Mouse (Mus musculus): ENCODE measurements around the gene Itih2. TPM values are rescaled to one million over a fixed set of nuclear protein-coding genes. Genes with fewer than 3 reads are reported as not detected.

Itih2 gene
- polyA plus RNA-seq, 1 experiment from 2014 or later: 0.12 TPM

DNA sequence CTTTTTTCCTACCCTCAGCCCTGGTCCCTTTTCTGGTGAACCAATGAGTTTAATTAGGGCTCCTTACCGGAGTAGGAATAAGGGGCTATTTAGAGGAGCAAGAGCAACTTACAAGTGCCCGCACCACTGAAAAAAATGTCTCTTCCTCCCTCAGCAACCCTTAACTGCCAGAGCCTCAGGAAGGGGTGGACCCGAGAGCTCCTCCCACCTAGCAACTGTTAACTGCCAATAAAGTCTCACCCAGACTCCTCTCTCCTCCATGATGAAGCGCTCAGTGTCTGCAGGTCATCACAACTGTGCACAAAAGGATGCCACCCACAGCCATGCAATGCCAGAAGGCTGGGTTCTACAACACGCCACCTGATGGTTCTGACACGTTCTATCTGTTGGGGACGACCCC is 59.4 kb downstream of the Itih2 start:
- Histone ChIP-seq H3K36me3 (ENCODE audit: control insufficient read depth, insufficient read depth, low read length) (peaks cover 7% of the 10 kb centered on the region; the same call in 1 of the 2 replicates), H3K9me3 (ENCODE audit: control insufficient read depth, low read length) (no peaks in the 10 kb centered on the region), H3K27ac (ENCODE audit: low read depth, low read length) (no peak overlapping the region), H3K4me3 (ENCODE audit: low read depth, low read length) (no peak overlapping the region), H3K9ac (ENCODE audit: low read length) (no peak overlapping the region), H3K4me1 (ENCODE audit: control insufficient read depth, insufficient read depth, low read length) (no peaks in the 10 kb centered on the region), H3K27me3 (ENCODE audit: control insufficient read depth, insufficient read depth, low read length) (no peaks in the 10 kb centered on the region), H3K4me2 (no peak overlapping the region)
- 94% methylated on average over 7 of the region's 7 CpGs for WGBS
- ATAC-seq (ENCODE audit: low FRiP score) (no peak), DNase-seq (ENCODE audit: low spot score, missing footprints) (no peak)

DNA sequence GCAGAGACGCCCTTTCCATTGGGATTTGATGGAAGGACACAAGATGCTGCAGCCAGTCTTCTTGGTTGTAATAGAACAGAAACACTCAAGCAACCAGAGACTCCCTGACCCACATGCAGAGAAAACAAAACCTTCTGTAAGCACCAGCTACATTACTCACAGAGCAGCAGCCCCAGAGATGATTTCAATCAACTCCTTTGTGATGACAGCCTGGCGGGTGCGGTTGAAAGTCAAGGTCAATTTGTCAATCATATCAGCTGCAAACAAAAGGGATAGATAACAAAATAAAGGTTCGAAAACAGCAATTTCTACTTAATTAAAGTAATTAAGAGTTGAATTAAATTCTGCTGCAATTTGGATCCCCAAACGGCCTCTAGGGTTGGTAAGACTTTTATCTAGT is 72.4 kb downstream of the Itih2 start:
- no peak overlapping the region for H3K27ac ChIP-seq (ENCODE audit: low read depth, low read length)
- WGBS: 89% methylated on average over 5 of the region's 5 CpGs
- H3K9ac ChIP-seq (ENCODE audit: low read length): no peak overlapping the region
- no peak for DNase-seq (ENCODE audit: low spot score, missing footprints)
- no peak overlapping the region for H3K4me3 ChIP-seq (ENCODE audit: low read depth, low read length)
- H3K36me3 ChIP-seq (ENCODE audit: control insufficient read depth, insufficient read depth, low read length): peaks cover 14% of the 10 kb centered on the region; the same call in 1 of the 2 replicates
- no peaks in the 10 kb centered on the region for H3K4me1 ChIP-seq (ENCODE audit: control insufficient read depth, insufficient read depth, low read length)
- H3K9me3 ChIP-seq (ENCODE audit: control insufficient read depth, low read length): no peaks in the 10 kb centered on the region
- no peaks in the 10 kb centered on the region for H3K27me3 ChIP-seq (ENCODE audit: control insufficient read depth, insufficient read depth, low read length)
- H3K4me2 ChIP-seq: no peak overlapping the region
- ATAC-seq (ENCODE audit: low FRiP score): no peak

DNA sequence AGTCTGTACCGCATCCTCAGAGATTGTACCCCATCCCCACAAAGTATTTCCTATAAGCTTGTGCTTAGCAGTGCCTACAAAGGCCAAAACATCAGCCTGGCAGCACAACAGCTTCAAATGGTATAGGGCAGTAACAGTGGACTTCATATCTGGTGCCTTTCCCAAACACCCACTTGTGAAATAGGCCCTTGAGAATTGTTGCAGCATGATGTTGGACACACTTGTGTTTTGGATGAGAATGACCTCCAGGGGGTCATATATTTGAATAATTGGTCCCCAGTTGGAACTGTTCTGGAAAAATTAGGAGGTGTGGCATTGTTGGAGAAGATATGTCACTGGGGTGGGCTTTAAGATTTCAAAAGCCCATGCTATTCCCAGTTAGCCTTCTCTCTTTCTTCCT is 79.2 kb downstream of the Itih2 start:
- Histone ChIP-seq H3K4me2 (no peak overlapping the region), H3K4me1 (ENCODE audit: control insufficient read depth, insufficient read depth, low read length) (peaks cover 9% of the 10 kb centered on the region), H3K27me3 (ENCODE audit: control insufficient read depth, insufficient read depth, low read length) (no peaks in the 10 kb centered on the region), H3K9ac (ENCODE audit: low read length) (no peak overlapping the region), H3K9me3 (ENCODE audit: control insufficient read depth, low read length) (no peaks in the 10 kb centered on the region), H3K4me3 (ENCODE audit: low read depth, low read length) (no peak overlapping the region), H3K27ac (ENCODE audit: low read depth, low read length) (no peak overlapping the region), H3K36me3 (ENCODE audit: control insufficient read depth, insufficient read depth, low read length) (peaks cover 6% of the 10 kb centered on the region; the same call in 1 of the 2 replicates)
- no peak for ATAC-seq (ENCODE audit: low FRiP score)
- WGBS: 90% methylated on average over 1 of the region's 1 CpGs
- no peak for DNase-seq (ENCODE audit: low spot score, missing footprints)

DNA sequence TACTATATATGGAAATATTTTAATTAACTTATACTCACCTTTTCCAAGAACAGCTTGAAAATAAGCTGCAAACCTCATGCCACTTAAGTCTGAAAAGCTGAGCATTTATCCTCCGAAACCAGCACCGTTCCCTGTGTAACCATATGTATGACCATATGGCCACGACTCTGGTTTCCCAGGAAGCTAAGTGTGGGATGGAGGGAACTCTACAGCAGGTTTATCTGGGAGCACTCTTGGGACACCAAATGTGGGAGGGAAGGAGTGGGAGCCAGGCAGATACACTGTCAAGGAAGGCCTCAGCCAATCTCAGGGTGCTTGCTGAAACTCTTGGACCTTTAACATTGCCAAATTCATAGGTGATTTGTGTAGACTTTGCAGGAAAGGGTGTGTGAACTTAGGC is 80.3 kb downstream of the Itih2 start:
- Histone ChIP-seq H3K4me2 (no peak overlapping the region), H3K9me3 (ENCODE audit: control insufficient read depth, low read length) (no peaks in the 10 kb centered on the region), H3K4me1 (ENCODE audit: control insufficient read depth, insufficient read depth, low read length) (peaks cover 11% of the 10 kb centered on the region), H3K4me3 (ENCODE audit: low read depth, low read length) (no peak overlapping the region), H3K27me3 (ENCODE audit: control insufficient read depth, insufficient read depth, low read length) (no peaks in the 10 kb centered on the region), H3K36me3 (ENCODE audit: control insufficient read depth, insufficient read depth, low read length) (peaks cover 4% of the 10 kb centered on the region; the same call in 1 of the 2 replicates), H3K9ac (ENCODE audit: low read length) (no peak overlapping the region), H3K27ac (ENCODE audit: low read depth, low read length) (no peak overlapping the region)
- WGBS: 92% methylated on average over 3 of the region's 3 CpGs
- no peak for DNase-seq (ENCODE audit: low spot score, missing footprints)
- no peak for ATAC-seq (ENCODE audit: low FRiP score)

DNA sequence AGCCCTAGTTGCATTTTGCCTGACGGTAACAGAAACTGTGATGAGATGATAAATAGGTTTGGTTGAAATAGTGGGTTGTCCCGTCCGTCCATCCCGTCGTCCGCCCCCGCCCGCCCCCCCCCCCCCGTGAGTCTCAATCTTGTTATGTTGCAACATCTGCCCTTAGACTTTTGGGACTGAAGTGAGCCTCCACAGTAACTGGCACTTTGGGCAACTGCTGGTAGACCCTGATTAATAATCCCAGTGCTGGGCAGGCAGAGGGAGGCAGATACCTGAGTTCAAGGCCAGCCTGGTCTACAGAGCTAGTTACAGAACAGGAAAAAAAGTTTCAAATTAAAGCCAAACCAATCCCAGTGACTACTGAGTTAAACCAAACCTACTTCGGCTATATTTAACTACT is 81.7 kb downstream of the Itih2 start:
- no peaks in the 10 kb centered on the region for H3K9me3 ChIP-seq (ENCODE audit: control insufficient read depth, low read length)
- H3K27ac ChIP-seq (ENCODE audit: low read depth, low read length): no peak overlapping the region
- H3K9ac ChIP-seq (ENCODE audit: low read length): peak overlapping the region; percentile 80; the same call in 1 of the 2 replicates
- no peaks in the 10 kb centered on the region for H3K36me3 ChIP-seq (ENCODE audit: control insufficient read depth, insufficient read depth, low read length)
- DNase-seq (ENCODE audit: low spot score, missing footprints): no peak
- H3K4me3 ChIP-seq (ENCODE audit: low read depth, low read length): peak overlapping the region; percentile 77
- peak overlapping the region; percentile 68 for H3K4me2 ChIP-seq
- H3K27me3 ChIP-seq (ENCODE audit: control insufficient read depth, insufficient read depth, low read length): no peaks in the 10 kb centered on the region
- ATAC-seq (ENCODE audit: low FRiP score): no peak
- 19% methylated on average over 10 of the region's 10 CpGs for WGBS
- peaks cover 11% of the 10 kb centered on the region for H3K4me1 ChIP-seq (ENCODE audit: control insufficient read depth, insufficient read depth, low read length)

DNA sequence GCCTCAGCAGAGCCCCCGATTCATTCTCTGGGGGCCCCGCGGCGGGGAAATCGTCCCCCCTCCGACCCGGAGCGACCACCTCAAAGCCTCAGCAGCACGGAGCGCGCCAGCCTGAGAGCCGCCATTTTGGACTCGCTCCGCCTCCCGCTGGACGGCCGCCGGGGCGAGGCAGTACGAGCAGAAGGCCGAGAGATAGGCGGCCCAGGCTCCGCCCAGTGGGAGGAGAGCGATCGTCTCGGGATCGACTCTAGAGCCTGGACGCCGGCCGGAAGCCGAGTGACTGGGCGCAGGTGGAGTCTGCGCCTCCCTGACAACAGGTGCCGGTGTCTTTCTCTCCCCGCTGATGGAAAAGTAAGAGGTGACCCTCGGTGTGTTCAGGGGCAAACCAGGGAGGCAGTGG is 82.7 kb downstream of the Itih2 start, which contains the start of gene Taf3:
Taf3 (minus strand) TSS at position 136 of the 400 bp plus-strand sequence.
- Histone ChIP-seq H3K4me3 (ENCODE audit: low read depth, low read length) (peak within 1 kb of the TSS; percentile 77), H3K36me3 (ENCODE audit: control insufficient read depth, insufficient read depth, low read length) (no peaks in the 10 kb centered on the region), H3K27ac (ENCODE audit: low read depth, low read length) (no peak within 1 kb of the TSS), H3K9ac (ENCODE audit: low read length) (peak within 1 kb of the TSS; percentile 80), H3K4me2 (peak within 1 kb of the TSS; percentile 78), H3K4me1 (ENCODE audit: control insufficient read depth, insufficient read depth, low read length) (peaks cover 11% of the 10 kb centered on the region), H3K9me3 (ENCODE audit: control insufficient read depth, low read length) (no peaks in the 10 kb centered on the region), H3K27me3 (ENCODE audit: control insufficient read depth, insufficient read depth, low read length) (no peaks in the 10 kb centered on the region)
- ATAC-seq (ENCODE audit: low FRiP score) (peak; percentile 95), DNase-seq (ENCODE audit: low spot score, missing footprints) (peak; percentile 98)
- 0% methylated on average over 36 of the region's 36 CpGs for WGBS

DNA sequence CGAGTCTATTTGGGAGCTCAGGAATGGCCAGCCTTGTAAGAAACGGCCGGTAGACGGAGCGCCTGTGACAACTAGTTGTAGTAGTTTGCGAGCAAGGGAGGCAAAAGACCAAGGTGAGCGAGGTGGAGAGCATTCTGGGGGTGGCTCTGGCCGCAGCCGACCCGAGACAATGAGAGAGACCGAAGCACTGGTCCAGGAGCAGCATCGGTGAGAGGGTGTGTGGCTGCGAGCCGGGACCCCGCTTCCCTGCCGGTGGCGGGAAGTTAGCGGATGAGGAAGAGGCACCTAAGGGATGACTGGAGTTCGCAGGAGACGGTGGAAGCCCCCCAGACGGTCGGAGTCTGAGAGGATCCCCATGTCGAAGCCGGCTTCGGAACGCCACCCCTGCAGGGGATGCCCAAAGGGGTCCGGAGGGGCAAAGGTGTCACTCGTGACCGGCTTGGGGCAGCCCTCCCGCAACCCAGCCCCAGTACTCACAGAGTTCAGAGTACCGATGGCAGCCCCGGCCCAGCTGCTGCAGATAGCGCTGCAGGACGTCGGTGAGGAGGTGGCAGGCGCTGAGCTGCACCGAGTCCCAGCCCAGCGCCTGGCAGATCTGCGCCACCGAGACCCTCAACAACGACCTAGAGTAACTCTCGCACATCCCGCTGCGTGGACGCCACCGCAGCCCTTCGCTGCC is 83.3 kb downstream of the Itih2 start:
- no peaks in the 10 kb centered on the region for H3K9me3 ChIP-seq (ENCODE audit: control insufficient read depth, low read length)
- peak overlapping the region; percentile 77 for H3K4me3 ChIP-seq (ENCODE audit: low read depth, low read length)
- peak overlapping the region; percentile 80 for H3K9ac ChIP-seq (ENCODE audit: low read length)
- ATAC-seq (ENCODE audit: low FRiP score) (peak; percentile 84), DNase-seq (ENCODE audit: low spot score, missing footprints) (peak; percentile 91)
- H3K4me2 ChIP-seq: peak overlapping the region; percentile 78
- no peak overlapping the region for H3K27ac ChIP-seq (ENCODE audit: low read depth, low read length)
- peaks cover 11% of the 10 kb centered on the region for H3K4me1 ChIP-seq (ENCODE audit: control insufficient read depth, insufficient read depth, low read length)
- WGBS: under 1% methylated on average over 47 of the region's 47 CpGs
- no peaks in the 10 kb centered on the region for H3K36me3 ChIP-seq (ENCODE audit: control insufficient read depth, insufficient read depth, low read length)
- no peaks in the 10 kb centered on the region for H3K27me3 ChIP-seq (ENCODE audit: control insufficient read depth, insufficient read depth, low read length)

Other genes starting within 250 kb of the Itih2 start
- 1.4 and 1.6 TPM in 2 replicates for gene 9230102O04Rik, start 241.9 kb downstream of the Itih2 start, polyA plus RNA-seq (2014; fragmentation: Nextera tagmentation; extraction: Ambion mirVana)
- gene Gata3, start 241.4 kb downstream of the Itih2 start, polyA plus RNA-seq (2014; fragmentation: Nextera tagmentation; extraction: Ambion mirVana): 34.1 and 34.8 TPM in 2 replicates
- 17.0 and 17.7 TPM in 2 replicates for gene Taf3, start 82.8 kb downstream of the Itih2 start, polyA plus RNA-seq (2014; fragmentation: Nextera tagmentation; extraction: Ambion mirVana)
- 532 and 553 TPM in 2 replicates for gene Atp5c1, start 50.9 kb downstream of the Itih2 start, polyA plus RNA-seq (2014; fragmentation: Nextera tagmentation; extraction: Ambion mirVana)
- gene Kin, start 50.8 kb downstream of the Itih2 start, polyA plus RNA-seq (2014; fragmentation: Nextera tagmentation; extraction: Ambion mirVana): 42.5 and 45.0 TPM in 2 replicates
- 7.4 and 7.6 TPM in 2 replicates for gene Itih5, start 22.2 kb upstream of the Itih2 start, polyA plus RNA-seq (2014; fragmentation: Nextera tagmentation; extraction: Ambion mirVana)
- gene Sfmbt2, start 239.1 kb upstream of the Itih2 start, polyA plus RNA-seq (2014; fragmentation: Nextera tagmentation; extraction: Ambion mirVana): 1.8 and 1.9 TPM in 2 replicates

All from midbrain, embryonic 11.5 days (tissue).